Mouse (Mus musculus) hindbrain, postnatal 0 days (tissue): ENCODE data around the gene Tmco1. TPM values are rescaled to one million over a fixed set of nuclear protein-coding genes. Genes with fewer than 3 reads are reported as not detected.
A peak's percentile ranks its signal among the peaks of the same experiment; 100 is the strongest.

Experiments used
- ATAC-seq: fragments of 200-750 bp; cut with Nextera tagmentation; 2 replicates; pipeline ENCODE4 v1.8.0; 2017; ENCODE audit warnings: mild to moderate bottlenecking, moderate TSS enrichment, moderate library complexity
- DNase-seq: peaks from one replicate; pipeline ENCODE4 v3.0.0-alpha.2; 2015; ENCODE audit warnings: low spot score
- H3K27ac ChIP-seq: fragments of 300-500 bp; sonication (generic); 2 replicates; pipeline ENCODE4 v1.5.1; 2014; ENCODE audit warnings: mild to moderate bottlenecking
- H3K27me3 ChIP-seq: fragments of 300-500 bp; sonication (generic); 2 replicates; pipeline ENCODE4 v1.6.1; 2014; ENCODE audit warnings: low read length, mixed read lengths; ENCODE audit not compliant: insufficient read depth
- H3K36me3 ChIP-seq: fragments of 300-500 bp; sonication (generic); 2 replicates; pipeline ENCODE4 v1.6.1; 2014; ENCODE audit warnings: low read length, mixed read lengths; ENCODE audit not compliant: insufficient read depth
- H3K4me1 ChIP-seq: fragments of 300-500 bp; sonication (generic); 2 replicates; pipeline ENCODE4 v1.6.1; 2014; ENCODE audit warnings: antibody characterized with exemption, low read length, mixed read lengths; ENCODE audit not compliant: insufficient read depth
- H3K4me2 ChIP-seq: fragments of 300-500 bp; sonication (generic); 2 replicates; pipeline ENCODE4 v1.6.1; 2014; ENCODE audit warnings: low read depth, mild to moderate bottlenecking, low read length, moderate library complexity, mixed read lengths
- H3K4me3 ChIP-seq: fragments of 300-500 bp; sonication (generic); 2 replicates; pipeline ENCODE4 v1.5.1; 2014; ENCODE audit warnings: low read length
- H3K9ac ChIP-seq: fragments of 300-500 bp; sonication (generic); replicated peaks from 2 replicates; pipeline ENCODE4 v1.6.1; 2014; ENCODE audit warnings: mild to moderate bottlenecking, low read length, moderate library complexity, mixed read lengths
- H3K9me3 ChIP-seq: fragments of 300-500 bp; sonication (generic); 2 replicates; pipeline ENCODE4 v1.6.1; 2016; ENCODE audit warnings: low read length, mixed read lengths
- CTCF ChIP-seq: IDR thresholded peaks from 2 replicates; pipeline ENCODE4 v1.5.1; 2016; ENCODE audit warnings: antibody characterized with exemption, control low read depth, low read depth
- WGBS: fragments of 180-500 bp; shearing (Covaris S2); extraction: QIAGEN DNeasy Blood & Tissue Kit; methylation state at CpG from one replicate; pipeline ENCODE4 v1.1.7; 2014; 5-methylcytosine and 5-hydroxymethylcytosine counted together
- polyA plus RNA-seq: library from polyadenylated mRNA; unstranded; fragments of >200 nt; fragmentation: Nextera tagmentation; extraction: Ambion mirVana; gene quantifications from 2 replicates; pipeline ENCODE4 v1.2.1, GENCODE M21; 2015
- total RNA-seq: library from RNA; depleted of rRNA; stranded (reverse); fragments of >200 nt; gene quantifications from 2 replicates; pipeline ENCODE4 v1.2.3, GENCODE M21; 2014

The Tmco1 gene
- total and polyA plus RNA-seq, 2 experiments from 2014 or later: 63.2 to 70.4 TPM

DNA sequence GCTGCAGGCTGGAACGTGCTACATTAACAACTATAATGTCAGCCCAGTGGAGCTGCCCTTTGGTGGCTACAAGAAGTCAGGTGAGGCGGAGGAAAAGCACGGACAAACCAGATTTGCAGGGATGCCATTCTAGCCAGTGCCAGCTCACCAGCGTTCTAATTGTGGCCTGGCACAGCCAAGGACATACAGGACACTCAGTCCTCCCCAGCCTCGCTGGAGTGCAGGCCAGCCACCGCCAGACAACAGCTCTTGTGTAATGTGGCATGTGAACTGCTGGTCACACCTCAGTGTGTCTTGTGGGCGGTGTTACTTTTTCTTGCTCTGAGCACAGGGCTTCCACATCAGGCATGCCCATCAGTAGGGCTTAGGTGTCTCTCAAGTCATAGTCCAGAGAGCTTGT lies 57.6 kb downstream of the Tmco1 start:
- H3K4me1 ChIP-seq: no peaks in the 10 kb centered on the region
- DNase-seq (no peak), ATAC-seq (no peak)
- no peak for TF ChIP-seq CTCF
- H3K9me3 ChIP-seq: no peaks in the 10 kb centered on the region
- H3K9ac ChIP-seq: no peak overlapping the region
- H3K4me3 ChIP-seq: no peak overlapping the region
- no peak overlapping the region for H3K4me2 ChIP-seq
- H3K27ac ChIP-seq: no peak overlapping the region
- WGBS: 91% methylated on average over 7 of the region's 7 CpGs
- peaks cover 19% of the 10 kb centered on the region for H3K36me3 ChIP-seq
- H3K27me3 ChIP-seq: no peaks in the 10 kb centered on the region

DNA sequence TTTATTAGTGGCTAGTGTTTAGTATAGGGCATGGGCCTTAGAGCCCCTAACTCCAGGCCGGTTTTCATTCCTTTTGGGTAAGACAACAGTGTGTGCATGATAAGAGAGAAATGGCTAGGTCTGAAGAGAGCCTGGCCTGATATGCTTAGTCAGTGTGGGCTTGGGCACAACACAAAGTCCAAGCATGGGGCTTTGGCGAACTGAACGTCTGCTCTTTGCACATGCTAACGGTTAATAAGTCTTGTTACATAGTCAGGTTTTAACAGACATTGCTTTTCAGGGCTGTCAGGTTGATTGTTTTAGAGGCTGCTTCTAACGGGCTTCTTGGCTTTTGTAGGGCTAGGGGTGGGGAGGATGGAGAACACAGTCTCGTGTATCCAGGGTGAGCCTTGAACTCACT lies 58.4 kb downstream of the Tmco1 start:
- Histone ChIP-seq H3K4me1 (no peaks in the 10 kb centered on the region), H3K4me2 (no peak overlapping the region), H3K36me3 (peaks cover 15% of the 10 kb centered on the region), H3K9ac (no peak overlapping the region), H3K27ac (no peak overlapping the region), H3K4me3 (no peak overlapping the region), H3K27me3 (no peaks in the 10 kb centered on the region), H3K9me3 (no peaks in the 10 kb centered on the region)
- 93% methylated on average over 6 of the region's 6 CpGs for WGBS
- TF ChIP-seq CTCF: no peak
- ATAC-seq (no peak), DNase-seq (no peak)

DNA sequence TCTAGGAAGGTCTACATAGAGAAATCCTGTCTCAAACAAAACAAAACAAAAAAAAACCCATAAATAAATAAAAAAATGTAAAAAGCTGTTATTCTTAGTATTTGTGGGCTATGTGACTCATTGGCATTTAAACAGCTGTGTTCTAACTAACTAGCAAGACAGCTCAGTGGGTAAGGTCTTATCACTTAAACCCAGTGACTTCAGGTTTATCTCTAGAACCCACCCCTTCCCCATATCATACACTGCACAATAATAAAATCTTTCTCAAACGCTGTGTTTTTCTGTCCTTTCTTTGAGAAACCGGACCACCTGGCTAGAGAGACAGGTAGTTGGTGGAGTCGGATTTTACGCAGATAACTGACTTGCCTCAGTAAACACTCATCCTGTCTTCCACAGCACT lies 59.8 kb downstream of the Tmco1 start:
- TF ChIP-seq CTCF: no peak
- Histone ChIP-seq H3K9me3 (no peaks in the 10 kb centered on the region), H3K4me3 (no peak overlapping the region), H3K9ac (no peak overlapping the region), H3K4me1 (no peaks in the 10 kb centered on the region), H3K36me3 (peaks cover 17% of the 10 kb centered on the region), H3K27ac (no peak overlapping the region), H3K27me3 (no peaks in the 10 kb centered on the region), H3K4me2 (no peak overlapping the region)
- 94% methylated on average over 4 of the region's 4 CpGs for WGBS
- ATAC-seq: no peak
- no peak for DNase-seq

DNA sequence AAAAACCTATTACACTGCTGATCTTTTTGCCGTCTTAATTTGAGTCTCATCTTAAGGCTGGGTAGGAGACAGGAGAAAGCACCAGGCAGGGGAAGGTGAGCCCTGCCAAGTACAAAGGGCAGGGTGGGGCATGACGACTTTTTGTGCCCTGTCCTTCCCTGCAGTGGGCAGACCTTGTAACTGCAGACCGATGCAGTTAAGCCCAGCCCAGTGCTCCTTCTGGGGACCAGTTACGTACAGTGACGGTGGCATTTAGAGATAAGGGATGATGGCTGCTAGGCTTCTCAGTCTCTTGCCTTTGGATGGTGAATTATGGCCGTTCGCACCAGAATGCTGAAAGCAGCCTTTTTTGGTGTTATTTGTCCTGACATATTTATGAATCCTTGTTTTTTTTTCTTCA lies 60.3 kb downstream of the Tmco1 start:
- Histone ChIP-seq H3K27me3 (no peaks in the 10 kb centered on the region), H3K9me3 (no peaks in the 10 kb centered on the region), H3K4me2 (no peak overlapping the region), H3K9ac (no peak overlapping the region), H3K36me3 (peaks cover 17% of the 10 kb centered on the region), H3K4me1 (no peaks in the 10 kb centered on the region), H3K27ac (no peak overlapping the region), H3K4me3 (no peak overlapping the region)
- DNase-seq (no peak), ATAC-seq (no peak)
- WGBS: 79% methylated on average over 7 of the region's 7 CpGs
- TF ChIP-seq CTCF: no peak

DNA sequence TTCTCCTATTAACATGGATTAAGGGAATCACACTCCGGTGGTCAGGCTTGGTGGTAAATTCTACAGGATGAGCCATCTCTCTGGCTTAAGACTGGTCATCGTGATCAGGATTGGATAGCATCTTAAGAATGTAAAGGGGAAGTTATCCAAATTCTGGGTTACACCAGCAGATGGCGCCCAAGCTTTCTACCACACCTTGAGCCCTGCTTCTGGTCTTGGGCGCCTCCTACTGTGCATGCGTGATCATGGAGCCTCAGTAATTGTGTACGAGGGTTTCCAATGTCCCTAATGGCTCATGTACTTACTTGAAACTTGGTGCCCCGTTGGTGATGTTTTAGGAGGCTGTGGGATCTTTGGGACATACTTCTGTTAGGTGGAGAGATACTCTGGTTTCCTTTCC lies 61.7 kb downstream of the Tmco1 start:
- peak; percentile 87 for DNase-seq
- H3K9me3 ChIP-seq: no peaks in the 10 kb centered on the region
- no peak overlapping the region for H3K27ac ChIP-seq
- H3K9ac ChIP-seq: no peak overlapping the region
- peak; percentile 92 for TF ChIP-seq CTCF
- peaks cover 17% of the 10 kb centered on the region for H3K36me3 ChIP-seq
- no peak overlapping the region for H3K4me2 ChIP-seq
- peak; percentile 63 for ATAC-seq
- H3K4me3 ChIP-seq: no peak overlapping the region
- H3K27me3 ChIP-seq: no peaks in the 10 kb centered on the region
- no peaks in the 10 kb centered on the region for H3K4me1 ChIP-seq
- 15% methylated on average over 7 of the region's 7 CpGs for WGBS

DNA sequence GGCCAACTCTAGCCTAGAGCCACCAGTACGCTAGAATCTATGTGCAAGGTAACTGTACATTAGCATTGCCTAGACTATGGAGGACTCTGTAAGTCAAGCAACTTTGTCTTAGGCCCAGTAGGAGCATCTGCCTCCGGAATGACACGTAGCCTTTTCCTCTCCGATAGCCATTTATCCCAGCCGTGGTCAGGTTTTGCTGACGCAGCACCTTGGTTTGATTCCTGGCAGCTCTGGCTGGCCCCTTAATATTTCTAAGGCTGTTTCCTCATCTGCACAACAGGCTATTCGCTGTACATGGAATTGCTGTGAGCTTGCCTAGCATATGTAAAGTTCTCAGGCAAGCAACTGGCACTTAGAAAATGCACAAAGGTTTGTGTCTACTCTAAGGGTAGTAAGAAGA lies 64.6 kb downstream of the Tmco1 start:
- WGBS: 93% methylated on average over 7 of the region's 7 CpGs
- TF ChIP-seq CTCF: no peak
- H3K36me3 ChIP-seq: peaks cover 14% of the 10 kb centered on the region

DNA sequence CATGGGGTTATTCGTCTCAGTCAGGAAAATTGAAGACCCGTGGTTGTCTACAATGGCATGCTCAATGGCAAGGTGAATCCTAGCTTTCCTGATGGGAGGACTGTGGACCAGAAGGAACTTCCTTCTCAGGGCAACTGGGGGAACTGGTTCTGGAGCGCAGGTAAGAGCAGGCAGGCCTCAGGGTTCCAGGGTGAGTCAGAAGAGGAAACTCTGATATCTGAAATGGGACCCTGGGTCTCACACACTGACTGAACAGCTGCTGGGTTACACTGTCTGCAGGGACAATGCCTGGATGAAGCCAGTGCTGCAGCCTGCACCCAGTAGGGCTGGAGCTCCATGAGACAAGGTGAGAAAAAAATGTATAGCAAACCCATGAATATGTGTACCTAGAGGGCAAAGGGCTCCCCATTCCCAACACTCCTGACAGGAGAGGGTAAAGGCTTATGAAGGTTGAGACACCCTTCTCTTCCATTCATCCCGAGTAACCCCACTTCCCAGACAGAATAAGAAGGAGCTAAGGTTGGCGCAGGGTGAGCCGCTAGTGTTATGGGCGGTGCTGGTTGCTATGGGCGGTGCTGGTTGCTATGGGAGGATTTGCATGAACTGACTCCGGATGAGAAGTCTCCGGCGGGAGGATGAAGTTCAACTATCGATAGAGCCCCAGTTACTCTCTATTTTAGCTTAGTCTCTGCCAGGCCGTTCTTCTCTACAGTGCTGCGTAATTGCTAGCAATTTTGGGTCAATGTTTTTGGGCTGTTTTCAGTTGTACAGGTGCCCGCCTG lies 66.0 kb downstream of the Tmco1 start:
- no peak for ATAC-seq

More for the DNA sequence above, 64.6 kb downstream of the Tmco1 start:
- ATAC-seq (no peak), DNase-seq (no peak)
- H3K27me3 ChIP-seq: no peaks in the 10 kb centered on the region
- no peak overlapping the region for H3K4me2 ChIP-seq
- H3K27ac ChIP-seq: no peak overlapping the region
- H3K9ac ChIP-seq: no peak overlapping the region
- H3K9me3 ChIP-seq: no peaks in the 10 kb centered on the region
- no peak overlapping the region for H3K4me3 ChIP-seq
- no peaks in the 10 kb centered on the region for H3K4me1 ChIP-seq

More for the DNA sequence above, 66.0 kb downstream of the Tmco1 start:
- H3K9ac ChIP-seq: no peak overlapping the region
- no peak overlapping the region for H3K4me2 ChIP-seq
- H3K27me3 ChIP-seq: no peaks in the 10 kb centered on the region
- H3K4me3 ChIP-seq: no peak overlapping the region
- no peaks in the 10 kb centered on the region for H3K9me3 ChIP-seq
- no peak overlapping the region for H3K27ac ChIP-seq
- H3K4me1 ChIP-seq: no peaks in the 10 kb centered on the region
- no peak for TF ChIP-seq CTCF
- WGBS: 30% methylated on average over 15 of the region's 15 CpGs
- H3K36me3 ChIP-seq: peaks cover 10% of the 10 kb centered on the region; the same call in 1 of the 2 replicates
- DNase-seq: no peak
